Mouse (Mus musculus): ENCODE results near the gene Fbxl19.
"Not testable (repeated sequence)": the region's sequence is repeated elsewhere in the genome, so short reads cannot be mapped to it uniquely, and the experiment has no call there.

Fbxl19 gene

DNA sequence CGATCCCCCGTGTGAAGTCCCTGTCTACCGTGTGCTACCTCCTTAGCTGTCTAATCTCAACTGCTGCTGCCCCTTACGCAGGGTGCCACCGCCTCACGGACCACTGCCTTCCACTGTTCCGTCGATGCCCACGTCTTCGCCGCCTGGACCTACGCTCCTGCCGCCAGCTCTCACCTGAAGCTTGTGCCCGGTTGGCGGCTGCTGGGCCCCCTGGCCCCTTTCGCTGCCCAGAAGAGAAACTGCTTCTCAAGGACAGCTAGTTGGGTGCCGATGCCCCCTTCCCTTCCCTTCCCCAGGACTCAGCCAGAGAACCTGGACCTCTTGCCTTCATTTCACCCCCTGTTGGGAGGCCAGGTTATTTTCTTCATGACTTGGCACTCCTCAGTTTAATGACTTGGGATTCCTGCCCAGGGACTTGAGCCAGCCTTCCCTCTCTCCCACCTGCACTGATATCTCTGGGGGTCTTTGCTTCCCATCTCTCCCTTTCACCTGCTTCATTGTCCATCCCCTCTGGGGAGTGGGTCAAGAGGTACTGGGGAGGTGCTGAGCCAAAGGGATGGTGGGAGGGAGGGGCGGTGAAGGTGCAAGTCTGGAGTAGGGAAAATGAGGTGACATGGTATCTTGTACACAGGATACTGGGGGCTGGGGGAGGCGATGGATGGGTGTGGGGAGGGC is 23.5 kb downstream of the Fbxl19 start:
- no peak for DNase-seq (ENCODE audit: extremely low spot score)

DNA sequence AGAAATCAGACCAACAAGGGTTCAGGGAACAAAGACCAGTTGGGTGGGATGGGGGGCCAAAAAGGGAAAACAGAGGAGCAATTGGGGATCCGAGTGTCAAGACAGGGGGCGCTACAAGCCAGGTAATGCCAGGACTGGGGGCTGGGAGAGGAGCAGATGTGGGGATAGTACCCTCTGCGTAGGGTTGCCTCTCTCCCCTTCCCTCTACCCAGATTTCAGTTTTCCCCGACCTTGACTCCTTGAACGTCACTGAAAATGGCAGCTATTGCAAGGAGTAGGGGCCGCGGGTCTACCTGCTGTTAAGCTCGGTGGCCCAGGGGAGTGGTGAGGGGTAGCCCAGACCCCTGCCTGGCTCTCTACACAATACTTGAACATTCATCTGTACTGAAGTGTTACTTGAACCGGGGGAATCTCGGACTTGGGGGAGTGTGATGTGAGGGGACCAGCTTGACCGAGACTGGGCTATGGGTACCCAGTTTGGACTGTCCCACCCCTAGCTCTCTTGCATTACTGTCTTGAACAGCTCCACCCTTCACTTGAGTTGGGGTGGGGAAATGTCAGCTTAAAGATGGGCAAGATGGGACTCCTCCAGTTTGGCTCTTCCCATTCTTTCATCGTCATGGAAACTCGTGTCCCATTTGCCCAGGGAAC is 24.1 kb downstream of the Fbxl19 start:
- DNase-seq (ENCODE audit: extremely low spot score): no peak

DNA sequence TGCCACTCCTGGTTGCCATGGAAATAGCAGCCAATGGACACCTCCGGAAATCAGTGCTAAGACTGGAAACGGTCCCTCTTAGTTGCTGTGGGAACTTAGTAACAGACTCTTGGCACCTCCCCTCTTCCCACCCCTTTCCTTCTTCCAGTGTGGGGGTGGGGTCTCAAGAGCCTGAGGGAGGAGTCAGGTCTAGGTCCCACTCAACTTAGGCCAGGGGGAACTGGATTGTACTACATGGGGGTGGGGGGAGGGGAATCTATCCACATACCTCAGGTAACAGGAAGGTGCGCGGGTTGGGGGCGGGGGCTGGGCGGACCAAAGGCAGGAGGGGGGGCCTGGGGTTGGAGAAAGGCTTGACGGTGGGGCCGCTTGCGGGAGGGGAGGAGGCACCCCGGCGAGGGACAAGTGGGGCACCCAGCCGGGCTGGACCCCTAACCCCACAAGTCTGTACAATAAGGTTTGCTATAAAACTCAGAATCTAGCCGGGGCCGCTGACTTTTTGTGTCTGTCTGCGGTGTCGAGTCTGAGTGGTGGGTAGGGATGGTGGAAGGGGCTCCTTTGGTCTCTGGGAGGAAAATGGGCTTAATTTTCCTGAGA is 24.8 kb downstream of the Fbxl19 start:
- DNase-seq (ENCODE audit: extremely low spot score): peak; percentile 90

DNA sequence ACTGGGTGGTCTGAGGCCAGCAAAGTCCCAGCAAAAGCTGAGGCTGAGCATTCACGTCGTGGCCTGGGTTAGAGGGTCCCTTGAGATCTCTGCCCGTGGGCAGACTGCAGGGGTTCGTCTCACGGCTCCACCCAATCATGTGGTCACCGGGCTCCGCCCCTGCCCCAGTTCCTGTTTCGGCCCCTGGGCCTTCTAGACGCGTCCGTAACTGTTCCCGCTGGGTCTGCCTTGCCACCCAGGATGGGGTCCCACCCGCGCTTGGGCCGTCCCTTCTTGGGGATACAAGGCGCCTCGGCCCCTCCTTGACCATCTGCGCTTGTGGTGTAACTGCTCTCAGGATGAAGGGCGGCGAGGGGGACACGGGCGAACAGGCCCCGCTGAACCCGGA is 25.3 kb downstream of the Fbxl19 start, which contains the start of gene Orai3:
Gene Orai3 (plus strand): TSS at position 165 of the 388 bp plus-strand sequence.
- peak; percentile 85 for DNase-seq (ENCODE audit: extremely low spot score)

DNA sequence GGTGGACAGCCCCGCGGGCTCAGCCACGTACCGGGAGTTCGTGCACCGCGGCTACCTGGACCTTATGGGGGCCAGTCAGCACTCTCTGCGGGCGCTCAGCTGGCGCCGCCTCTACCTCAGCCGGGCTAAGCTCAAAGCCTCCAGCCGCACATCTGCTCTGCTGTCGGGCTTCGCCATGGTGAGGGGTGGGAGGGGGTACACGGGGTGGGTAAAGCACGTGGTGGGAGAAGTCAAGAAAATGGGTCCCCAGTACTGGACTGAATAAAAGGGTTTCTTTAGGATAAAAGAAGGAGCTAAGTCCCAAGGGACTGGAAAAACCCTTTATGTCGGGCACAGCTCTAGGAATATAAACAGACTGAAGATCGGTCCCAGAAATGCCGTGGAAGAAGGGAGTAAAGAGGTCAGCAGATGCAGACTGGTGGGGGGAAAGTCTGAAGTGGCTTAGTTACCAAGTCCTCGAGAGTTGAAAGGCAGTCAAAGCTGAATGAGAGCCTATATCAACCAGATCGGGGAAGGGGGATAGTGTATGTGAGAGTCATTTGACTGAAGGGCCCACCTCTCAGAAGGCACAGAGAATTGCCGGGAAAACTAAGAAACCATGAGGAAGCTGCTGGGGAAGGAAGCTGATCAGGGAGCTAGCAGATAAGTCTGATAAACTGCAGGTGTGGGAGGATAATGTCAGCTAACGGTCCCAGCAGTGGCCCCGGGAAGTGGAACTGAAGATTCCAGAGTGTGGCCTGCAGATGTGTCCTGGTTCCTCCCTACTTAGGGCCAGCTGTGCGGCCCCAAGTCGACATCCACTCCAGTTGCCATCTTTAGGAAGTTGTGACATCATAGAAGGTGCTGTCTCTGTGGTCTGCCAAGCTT is 25.9 kb downstream of the Fbxl19 start:
- DNase-seq (ENCODE audit: extremely low spot score): no peak

DNA sequence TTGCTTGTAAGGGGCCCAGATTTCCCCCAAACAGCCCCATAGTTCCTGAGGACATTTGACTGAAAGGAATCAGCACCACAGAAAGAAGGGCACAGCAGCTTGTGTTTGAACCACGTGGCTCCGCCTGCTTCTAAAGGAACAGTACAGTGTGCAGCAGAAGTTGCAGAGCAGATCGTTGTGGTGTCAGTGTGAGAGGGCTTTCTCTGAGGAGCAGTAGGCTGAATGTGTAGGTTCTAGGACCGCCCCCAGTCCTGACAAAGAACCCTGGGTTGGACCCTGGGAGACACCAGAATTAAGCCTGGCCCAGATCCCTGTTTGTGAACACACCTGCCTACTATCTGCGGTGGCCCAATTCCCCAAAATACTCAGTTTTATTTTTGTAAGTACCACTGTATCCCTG is 26.9 kb downstream of the Fbxl19 start:
- no peak for DNase-seq (ENCODE audit: extremely low spot score)

DNA sequence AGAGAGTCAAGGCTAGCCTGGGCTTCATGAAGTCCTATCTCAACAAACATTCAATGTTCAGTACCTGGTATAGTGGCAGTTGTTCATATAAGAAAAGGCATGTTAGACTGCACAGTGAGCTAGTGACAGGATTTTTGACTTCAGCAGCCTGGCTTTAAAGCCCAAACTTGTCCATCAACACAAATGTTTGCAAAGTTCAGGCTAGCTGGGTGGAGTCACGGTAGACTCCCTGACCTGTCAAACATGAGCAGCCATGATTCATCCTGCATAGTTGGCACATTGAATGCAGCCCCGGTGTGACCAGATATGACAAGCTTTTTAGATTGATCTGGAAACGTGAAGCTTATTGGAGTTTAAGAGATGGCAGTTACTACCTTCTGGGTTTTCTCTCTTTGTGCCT is 27.7 kb downstream of the Fbxl19 start:
- no peak for DNase-seq (ENCODE audit: extremely low spot score)

DNA sequence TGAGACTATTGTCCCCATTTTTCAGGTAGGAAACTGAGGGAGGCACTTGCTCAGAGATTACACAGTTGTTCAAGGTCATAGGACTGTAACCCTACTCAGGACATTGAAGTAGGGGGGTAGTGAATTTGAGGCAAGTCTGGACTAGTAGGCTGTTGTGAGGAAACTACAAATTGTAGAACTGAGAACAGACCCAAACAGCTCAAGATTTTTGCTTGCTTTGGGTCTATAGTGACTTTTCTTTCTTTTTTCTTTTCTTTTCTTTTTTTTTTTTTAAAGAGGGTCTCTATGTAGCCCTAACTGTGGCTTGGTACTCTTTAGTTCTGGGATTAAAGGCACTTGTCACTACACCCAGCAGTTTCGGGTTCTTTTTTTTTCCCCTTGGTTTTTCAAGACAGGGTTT is 28.2 kb downstream of the Fbxl19 start:
- no peak for DNase-seq (ENCODE audit: extremely low spot score)

DNA sequence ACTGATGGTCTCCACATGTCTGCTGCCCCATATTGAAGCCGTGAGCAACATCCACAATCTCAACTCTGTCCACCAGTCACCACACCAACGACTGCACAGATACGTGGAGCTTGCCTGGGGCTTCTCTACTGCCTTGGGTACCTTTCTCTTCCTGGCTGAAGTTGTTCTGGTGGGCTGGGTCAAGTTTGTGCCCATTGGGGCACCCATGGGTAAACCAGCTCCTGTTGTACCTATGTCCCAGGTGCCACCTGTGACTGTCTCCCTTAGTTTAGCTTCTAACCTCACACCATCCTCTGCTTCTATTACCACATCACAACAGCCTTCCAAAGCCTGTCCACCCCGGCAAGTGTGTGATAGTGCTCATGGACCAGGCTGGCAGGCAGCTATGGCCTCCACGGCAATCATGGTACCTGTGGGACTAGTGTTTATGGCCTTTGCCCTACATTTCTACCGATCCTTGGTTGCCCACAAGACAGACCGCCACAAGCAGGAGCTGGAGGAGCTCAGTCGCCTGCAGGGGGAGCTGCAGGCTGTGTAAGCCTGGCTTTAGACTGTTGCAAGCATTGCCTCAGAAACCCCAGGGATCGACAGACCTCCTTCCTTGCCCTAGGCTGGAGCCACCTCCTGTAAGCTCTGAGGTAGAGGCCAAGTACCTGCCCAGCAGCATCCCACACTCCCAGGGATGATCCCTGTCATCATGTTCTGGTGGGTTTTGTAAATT is 29.5 kb downstream of the Fbxl19 start:
- DNase-seq (ENCODE audit: extremely low spot score): peak; percentile 71

DNA sequence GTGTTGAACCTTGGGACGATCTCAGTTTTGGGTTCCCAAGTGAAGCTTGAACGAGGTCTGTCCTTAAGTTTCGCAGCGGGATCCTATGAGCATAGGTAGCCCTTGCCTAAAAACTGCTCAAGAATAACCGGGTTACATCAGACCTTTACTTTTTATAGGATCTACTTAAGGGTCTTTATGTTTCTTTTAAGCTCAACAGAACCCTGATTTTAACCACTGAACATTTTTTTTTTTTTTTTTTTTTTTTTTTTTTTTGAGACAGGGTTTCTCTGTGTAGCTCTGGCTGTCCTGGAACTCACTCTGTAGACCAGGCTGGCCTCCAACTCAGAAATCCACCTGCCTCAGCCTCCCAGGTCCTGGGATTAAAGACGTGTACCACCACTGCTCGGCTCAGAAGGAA is 31.5 kb downstream of the Fbxl19 start:
- not testable (repeated sequence) for DNase-seq (ENCODE audit: extremely low spot score)

DNA sequence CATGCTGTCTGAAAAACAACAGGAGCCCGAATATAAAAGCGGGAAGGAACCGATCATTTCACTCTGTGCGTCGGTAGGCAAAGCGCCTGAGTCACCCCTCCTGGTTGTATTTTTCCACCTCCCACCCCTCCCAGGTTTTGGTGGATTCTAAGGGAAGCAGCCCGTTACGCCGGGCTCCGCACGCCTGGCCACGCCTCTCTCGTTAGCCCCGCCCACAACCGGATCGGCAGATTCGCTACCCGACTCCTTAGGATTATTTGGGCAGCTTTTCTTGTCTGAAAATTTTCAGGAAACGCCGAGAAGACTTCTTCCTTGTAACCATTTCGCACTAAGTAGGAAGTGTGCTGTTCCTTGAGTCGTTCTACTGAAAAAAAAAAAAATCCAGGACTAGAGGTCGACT is 32.1 kb downstream of the Fbxl19 start, which contains the start of gene Setd1a:
Gene Setd1a (plus strand): TSS at position 245 of the 400 bp plus-strand sequence.
- peak; percentile 86 for DNase-seq (ENCODE audit: extremely low spot score)

DNA sequence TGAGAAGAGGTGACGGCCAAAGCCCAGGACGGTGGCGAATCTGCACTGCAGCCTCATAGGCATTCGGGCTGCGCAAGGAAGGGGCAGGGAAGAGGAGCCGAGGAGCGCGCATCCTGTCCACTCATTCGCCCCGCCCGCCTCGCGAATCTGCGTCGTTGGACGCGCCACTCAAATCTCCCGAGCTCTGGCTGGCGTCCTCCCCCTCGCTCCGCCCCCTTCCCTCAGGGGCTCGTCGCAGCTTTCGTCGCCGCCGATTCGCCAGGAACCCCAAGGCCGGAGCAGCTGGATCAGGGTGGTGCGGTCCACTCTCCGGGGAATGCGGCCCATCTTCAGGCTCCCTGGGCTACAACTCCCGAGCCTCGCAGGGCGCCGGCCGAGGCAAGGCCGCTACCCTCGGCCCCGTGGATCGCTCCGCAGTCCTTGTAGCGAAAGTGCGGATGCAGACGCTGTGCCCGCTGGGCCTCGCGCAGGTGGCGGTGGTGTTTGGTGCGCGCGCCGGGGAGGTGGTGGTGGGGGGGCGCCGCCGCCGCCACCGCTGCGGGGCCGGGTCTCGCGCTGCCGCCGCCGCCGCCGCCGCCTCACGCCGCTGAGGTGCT is 32.6 kb downstream of the Fbxl19 start:
- peak; percentile 95 for DNase-seq (ENCODE audit: extremely low spot score)

DNA sequence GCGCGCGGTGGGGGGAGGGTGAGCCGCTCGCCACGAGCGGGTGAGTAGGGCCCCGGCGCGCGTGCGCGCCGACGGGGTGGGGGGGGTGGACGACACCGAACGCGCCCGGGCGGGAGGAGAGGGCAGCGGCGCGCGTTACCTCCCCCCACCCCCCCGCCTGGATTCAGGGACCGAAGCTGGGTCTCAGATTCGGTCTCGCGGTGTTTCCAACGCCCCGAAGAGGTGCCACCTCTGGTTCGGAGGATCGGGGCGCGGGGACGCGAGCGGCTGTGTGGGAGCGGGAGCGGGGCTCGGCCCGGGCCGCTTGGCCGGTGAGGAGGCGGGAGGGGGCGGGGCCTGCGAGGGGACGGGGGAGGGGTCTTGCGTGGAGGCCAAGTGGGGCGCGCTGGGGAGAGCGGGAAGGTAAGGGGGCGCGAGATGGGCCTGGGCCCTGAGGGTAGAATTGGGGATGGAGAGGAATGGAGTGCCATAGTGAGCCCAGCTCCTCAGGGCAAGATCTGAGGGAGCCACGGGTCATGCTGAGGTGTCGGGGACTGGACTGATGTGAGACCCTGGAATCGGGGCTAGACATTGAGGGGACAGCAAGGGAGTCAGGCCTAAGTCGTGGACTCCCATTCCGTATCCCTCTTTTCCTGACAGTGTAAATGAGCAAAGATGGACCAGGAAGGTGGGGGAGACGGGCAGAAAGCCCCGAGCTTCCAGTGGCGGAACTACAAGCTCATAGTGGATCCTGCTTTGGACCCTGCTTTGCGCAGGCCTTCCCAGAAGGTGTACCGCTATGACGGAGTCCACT is 33.3 kb downstream of the Fbxl19 start:
- peak; percentile 83 for DNase-seq (ENCODE audit: extremely low spot score)

DNA sequence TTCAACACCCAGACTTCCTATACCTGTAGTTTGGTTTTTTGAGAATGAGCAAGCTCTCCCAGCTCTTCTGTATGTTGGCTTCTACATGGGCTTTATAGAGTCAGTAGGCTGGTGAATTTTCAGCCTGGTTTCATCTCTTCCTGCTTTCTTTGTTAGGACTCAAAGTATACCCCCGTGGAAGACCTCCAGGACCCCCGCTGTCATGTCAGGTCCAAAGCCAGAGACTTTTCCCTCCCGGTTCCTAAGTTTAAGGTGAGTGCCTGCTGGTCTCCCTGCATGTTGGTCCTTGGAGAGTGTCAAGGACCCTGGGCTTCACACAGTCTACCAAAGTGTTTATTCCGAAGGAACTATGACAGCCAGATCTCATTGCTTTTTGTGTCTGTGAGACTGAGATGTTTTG is 34.0 kb downstream of the Fbxl19 start:
- no peak for DNase-seq (ENCODE audit: extremely low spot score)

DNA sequence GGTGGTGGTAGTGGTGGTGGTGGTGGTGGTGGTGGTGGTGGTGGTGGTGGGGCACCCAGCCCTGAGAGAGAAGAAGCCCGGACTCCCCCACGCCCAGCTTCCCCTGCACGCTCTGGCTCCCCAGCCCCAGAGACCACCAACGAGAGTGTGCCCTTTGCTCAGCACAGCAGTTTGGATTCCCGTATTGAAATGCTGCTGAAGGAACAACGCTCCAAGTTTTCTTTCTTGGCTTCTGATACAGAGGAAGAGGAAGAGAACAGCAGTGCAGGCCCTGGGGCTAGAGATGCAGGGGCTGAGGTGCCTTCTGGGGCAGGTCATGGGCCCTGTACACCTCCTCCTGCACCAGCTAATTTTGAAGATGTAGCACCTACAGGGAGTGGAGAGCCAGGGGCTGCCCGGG is 41.0 kb downstream of the Fbxl19 start, which contains the start of gene Gm49388:
Gene Gm49388 (plus strand): TSS at position 301 of the 400 bp plus-strand sequence.
- no peak for DNase-seq (ENCODE audit: extremely low spot score)

DNA sequence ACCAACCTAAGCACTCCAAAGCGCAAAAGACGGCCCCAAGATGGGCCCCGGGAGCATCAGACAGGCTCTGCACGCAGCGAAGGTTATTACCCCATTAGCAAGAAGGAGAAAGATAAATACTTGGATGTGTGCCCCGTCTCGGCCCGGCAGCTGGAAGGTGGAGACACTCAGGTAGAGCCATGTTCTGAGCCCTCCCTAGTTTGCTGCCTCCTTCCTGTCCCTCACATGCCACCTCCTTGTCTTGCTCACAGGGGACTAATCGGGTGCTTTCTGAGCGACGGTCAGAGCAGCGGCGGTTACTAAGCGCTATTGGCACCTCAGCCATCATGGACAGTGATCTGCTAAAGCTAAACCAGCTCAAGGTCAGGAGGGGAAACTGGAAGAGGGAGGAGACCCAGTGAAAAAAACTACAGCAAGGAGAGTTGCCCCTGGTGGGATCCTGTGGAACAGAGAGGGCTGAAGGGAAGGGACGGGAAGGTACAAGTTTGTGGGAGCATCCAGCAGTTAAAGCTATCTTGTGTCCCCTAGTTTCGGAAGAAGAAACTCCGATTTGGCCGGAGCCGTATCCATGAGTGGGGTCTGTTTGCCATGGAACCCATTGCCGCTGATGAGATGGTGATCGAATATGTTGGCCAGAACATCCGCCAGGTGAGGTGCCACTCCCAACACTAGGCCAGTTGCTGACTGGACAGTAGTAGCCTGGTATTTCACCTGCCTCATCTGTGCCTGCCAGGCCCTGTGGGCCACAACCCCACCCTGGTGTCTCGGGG is 52.9 kb downstream of the Fbxl19 start:
- no peak for DNase-seq (ENCODE audit: extremely low spot score)

DNA sequence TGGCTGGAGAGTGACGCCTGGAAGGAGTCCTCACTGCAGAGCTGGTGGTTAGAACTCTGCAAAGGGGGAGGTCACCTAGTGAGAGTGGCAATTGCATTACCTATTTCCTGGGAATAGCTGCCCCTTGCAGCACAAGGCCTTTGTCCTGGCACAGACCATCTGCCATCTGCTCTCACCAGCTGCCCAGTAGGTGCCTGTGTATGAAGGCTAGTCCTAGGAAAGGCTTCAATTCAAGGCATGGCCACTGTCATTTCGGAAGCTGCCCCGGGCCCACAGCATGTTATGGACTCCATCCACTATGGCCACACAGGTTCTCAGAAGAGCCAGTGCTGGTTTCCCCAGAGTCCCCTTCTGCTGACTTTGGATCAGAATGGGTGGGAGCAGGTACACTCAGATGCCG is 54.2 kb downstream of the Fbxl19 start:
- DNase-seq (ENCODE audit: extremely low spot score): no peak

DNA sequence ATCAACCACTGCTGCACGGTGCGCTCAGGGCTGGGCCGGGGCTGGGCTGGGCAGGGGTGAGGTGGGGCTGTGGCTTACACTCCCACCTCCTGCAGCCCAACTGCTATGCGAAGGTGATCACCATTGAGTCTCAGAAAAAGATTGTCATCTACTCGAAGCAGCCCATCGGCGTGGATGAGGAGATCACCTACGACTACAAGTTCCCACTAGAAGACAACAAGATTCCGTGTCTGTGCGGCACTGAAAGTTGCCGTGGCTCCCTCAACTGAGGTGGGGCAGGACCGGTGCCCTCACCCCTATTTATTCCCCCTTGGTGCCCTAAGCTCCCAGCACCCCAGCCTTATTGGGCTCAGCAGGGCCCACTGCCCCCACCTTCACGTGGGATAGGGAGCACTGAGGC is 54.9 kb downstream of the Fbxl19 start:
- DNase-seq (ENCODE audit: extremely low spot score): no peak

DNA sequence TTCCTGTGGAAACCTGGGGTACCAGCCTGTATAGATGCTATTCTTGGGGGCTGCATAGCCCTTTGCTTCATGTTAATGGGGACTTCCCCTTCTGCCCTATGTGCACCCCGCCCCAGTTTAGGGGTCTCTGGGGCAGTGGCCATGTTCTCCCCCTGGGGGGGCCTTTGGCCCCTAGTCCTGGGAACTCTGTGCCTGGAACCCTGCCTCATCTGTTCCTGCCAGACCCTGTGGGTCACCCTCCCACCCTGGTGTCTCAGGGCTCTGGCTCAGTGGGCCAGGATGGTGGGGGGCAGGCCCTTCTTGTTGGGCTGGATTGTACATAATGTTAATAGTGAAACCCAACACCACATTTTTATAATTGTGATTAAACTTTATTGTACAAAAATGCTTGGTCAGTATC is 55.4 kb downstream of the Fbxl19 start:
- no peak for DNase-seq (ENCODE audit: extremely low spot score)
